Mouse (Mus musculus) urinary bladder, postnatal 10 days (tissue): Measurements from ENCODE around the gene Dgki.

Source experiments
- DNase-seq: peaks from one replicate; pipeline ENCODE4 v3.0.0; 2022; ENCODE audit warnings: low spot score

Dgki gene

DNA sequence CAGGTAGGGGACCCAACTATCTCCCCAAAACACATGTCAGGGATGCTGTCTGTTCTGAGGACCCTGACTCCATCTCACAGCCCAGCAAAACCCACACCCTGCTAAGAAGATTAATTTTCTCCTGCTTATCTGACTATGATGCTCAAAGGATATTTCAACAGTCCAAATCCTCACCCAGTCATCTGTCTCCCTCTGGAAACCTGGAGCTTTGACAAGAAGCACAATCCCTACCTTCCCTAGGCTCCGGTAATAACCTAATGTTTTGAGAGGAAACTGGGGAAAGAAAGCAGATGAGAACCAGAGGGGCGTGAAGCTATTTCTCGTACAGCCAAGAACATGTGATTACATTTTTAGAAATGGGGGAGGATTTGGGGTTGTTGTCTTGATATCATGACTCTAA, 392.8 kb downstream of the Dgki start:
- no peak for DNase-seq

DNA sequence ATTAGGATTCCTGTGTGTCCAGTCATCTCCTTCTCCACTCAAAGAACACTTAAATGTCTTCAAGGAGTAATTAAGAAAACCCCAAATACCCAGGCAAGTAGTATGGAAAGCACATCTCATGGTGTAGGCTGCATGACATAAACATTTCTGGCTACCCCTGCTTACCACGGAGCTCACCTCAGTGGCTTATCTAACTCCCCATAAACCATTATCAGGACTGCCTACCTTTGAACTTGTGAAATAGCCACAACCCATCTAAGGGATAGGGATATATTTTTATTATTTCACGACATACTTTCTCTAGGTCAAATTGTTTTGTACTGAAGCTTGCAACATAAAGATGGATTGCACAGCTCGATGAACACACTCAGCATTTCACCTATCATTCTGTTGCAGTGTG, 394.0 kb downstream of the Dgki start:
- DNase-seq = no peak

DNA sequence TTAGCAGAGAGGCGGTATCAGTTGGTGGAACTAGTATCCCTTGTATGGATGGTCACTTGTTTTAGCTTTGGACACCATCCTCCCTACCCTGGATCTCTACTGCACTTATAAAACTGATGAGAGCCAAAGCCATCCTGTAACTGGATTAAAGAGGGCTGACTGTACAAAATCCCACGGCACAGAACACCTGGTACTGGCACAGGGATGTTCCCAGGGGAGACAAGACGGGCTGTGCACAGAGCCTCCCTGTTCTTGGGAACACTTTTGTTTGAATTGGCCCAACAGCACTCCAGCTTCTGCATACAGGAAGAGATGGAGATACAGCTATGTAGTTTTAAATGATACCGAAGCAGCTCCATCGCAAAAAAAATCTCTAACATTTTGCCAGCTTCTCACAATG, 395.1 kb downstream of the Dgki start:
- DNase-seq = no peak

DNA sequence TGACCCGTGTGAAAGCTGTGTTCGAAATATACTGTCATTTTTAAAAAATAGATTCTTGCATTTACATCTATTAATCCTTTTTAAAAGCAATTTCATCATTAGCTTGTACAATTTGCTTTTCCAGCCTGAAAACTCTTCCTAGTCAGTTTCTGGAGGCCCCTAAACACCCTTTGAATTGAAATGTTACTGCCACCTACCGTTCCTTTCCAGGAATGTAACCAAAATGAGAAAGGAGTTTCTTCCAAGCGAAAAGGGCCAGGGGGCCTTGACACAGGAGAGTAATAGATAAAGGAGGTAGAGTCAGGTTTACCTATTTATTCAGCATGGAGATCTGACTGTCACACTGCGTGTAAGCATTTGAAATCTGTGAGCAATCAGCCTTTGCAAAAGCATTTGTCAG, 396.2 kb downstream of the Dgki start:
- no peak for DNase-seq

DNA sequence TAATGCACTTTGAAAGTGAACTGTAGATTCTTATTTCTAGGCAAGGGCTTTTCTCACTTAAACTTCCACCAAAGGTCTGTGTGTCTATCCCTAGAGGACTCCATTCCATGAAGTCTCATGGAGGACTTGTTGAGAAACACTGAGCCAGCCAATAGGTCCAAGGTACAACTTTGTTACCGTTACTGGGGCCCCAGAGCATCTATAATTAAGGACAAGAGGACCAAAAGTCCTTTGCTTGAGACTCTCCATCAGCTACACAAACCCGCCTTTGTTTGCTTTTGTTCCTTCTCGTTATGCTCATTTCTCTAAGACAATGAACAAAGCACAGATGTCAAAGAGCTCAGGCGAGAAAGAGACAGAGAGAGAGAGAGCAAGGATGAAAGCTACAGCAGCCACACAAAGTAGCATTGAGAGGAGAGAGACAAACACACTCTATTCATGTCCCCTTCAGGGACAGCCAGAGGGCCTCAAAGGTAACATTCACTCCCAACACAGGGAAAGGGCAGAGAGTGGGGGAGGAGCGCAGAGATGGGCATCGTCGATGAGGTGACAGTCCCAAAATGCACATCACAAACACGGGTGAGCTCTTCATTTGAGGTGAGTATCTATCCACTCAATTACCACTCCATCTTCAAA, 396.7 kb downstream of the Dgki start:
- DNase-seq = no peak

DNA sequence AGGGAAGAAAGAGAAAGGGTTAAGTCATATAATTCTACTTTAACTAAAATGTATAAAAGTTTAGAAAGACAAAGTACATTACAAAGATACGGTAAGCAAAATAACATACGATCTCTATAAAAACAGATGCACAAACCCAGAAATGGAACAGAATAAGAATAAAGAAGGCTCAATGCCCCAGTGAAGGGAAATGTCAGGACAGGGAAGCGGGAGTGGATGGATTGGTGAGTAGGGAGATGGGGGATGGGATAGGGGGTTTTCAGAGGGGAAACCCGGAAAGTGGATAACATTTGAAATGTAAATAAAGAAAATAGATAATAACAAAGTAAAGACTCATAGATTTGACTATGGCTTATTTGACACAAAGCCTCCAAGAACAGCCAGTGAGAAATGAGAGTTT, 400.1 kb downstream of the Dgki start:
- no peak for DNase-seq

DNA sequence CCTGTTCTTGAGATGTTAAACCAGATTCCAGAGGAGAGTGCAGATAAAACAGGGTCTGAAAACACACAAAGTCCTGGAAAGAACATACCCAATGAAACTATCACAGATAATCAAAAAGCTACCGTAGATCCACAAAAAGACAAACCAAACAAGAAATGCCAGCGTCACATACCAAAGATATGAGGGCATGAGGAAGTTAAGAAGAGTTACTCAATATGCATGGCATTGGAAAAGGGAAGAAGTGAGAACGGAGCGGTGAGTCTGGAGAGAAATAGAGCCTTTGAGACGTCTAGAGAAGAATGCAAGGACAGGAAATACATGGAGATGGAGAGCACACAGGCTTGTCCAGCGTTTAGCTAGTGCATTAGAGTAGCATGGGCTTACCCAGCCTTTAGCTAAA, 401.6 kb downstream of the Dgki start:
- DNase-seq = no peak

DNA sequence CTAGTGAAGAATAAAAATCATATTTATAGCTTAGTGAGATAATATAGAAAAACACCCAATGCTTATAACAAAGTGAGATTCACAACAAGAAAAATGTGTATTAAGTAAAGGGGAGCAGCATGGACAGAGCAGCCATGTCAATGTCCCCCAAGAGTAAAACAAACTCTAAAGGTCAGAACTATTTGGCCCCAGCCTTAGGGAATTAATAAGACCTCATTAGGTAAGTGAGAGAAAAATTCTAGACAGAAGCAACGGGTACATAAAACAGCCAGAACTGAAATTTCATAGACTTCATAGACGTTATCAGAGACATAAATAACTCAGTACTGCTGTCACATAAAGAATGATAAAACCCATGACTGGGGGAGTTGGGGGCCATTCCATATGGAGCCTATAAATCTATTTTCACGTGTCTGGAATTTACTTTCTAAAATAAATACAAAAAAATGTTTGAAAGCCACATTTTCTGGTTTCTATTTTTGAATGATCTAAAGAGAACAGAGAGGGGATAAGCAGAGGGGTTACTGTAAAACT, 402.3 kb downstream of the Dgki start:
- DNase-seq = no peak

DNA sequence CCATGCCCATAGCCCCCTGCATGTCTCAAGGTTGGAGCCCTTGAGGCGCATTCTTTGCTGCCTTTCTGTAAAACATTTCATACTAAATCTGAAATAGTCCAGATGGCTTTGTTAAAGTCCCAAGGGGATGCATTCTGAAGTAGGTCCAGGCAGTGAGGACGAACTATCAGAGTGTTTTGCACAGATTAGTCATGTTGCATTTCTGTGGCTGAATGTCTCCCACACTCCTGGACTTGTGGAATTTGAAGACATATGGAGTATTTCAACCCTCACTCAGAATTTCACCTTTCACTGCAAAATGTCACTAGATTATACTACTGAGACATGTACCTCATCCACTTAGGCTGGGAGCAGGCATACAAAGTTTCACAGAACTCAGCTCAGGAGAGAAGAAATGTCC, 403.3 kb downstream of the Dgki start:
- no peak for DNase-seq

DNA sequence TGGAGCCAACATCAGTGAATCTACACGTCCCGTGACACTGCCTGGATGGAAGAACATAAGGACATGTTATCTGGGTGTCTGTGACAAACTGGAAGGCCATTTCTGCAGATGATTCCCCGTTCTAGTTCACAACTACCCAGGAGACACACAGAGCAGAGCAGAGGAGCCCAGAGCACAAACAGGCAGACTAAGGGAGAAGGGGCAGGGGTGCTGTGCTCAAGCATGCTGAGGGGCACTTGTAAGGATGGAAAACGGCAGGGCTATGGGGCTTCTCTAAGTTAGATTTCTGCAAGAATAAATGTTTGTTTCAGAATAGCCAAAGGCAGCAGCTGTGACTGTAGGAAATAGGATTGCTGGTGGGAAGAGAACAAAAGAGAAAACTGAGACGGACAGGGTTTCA, 408.2 kb downstream of the Dgki start:
- no peak for DNase-seq

DNA sequence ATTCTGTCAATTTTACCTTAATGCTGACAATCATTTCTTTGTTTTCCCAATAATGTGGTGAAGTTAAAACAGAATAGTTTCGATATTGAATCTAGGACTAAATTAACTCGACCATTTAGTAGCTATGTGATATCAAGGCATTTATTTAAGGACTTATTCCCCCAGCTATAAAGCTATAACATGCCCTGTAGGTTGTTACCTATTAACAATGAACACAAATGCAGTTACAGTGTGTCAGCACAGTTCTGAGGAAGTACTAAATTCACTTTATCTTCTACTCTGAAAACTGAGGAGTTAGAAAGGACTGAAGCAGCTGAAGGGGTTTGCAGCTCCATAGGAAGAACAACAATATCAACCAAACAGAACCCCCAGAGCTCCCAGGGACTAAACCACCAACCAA, 409.2 kb downstream of the Dgki start:
- DNase-seq = no peak

DNA sequence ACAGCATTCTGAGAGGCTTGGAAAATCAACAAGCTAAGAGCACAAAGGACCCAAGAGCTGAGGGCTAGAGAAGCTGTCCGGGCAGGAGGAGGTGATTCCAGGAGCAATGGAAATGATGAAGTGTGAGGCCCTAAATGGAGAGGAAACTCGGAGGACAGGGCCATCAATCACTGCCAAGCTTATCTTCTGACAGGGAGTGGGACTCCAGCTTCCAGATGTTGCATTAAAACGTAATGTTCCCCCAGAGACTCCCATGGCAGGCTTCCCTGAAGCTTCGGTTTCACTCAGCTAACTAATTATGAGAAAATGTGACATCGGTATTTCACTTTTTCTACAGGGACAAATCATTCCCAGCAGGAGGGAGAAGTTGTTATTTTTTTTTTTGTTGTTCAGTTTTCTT, 409.7 kb downstream of the Dgki start:
- DNase-seq = no peak

DNA sequence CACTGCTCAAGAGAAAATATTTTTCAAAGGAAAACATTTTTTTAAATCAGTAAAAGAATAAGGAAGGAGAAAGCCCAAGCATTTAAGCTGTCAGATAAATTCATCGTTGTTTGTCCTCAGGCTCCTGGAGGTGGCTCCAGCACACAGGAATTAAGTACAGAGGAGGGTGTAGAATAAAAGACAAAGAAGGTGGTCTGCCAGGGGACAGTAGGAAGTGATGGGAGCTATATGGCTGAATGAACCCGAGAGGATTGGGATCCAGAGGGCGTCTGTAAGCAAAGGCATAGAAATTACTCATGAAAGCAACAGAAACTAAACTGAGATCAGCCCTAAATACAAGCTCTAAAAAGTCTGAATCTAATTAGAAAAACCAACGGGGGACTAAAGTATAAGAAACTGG, 418.7 kb downstream of the Dgki start:
- no peak for DNase-seq

DNA sequence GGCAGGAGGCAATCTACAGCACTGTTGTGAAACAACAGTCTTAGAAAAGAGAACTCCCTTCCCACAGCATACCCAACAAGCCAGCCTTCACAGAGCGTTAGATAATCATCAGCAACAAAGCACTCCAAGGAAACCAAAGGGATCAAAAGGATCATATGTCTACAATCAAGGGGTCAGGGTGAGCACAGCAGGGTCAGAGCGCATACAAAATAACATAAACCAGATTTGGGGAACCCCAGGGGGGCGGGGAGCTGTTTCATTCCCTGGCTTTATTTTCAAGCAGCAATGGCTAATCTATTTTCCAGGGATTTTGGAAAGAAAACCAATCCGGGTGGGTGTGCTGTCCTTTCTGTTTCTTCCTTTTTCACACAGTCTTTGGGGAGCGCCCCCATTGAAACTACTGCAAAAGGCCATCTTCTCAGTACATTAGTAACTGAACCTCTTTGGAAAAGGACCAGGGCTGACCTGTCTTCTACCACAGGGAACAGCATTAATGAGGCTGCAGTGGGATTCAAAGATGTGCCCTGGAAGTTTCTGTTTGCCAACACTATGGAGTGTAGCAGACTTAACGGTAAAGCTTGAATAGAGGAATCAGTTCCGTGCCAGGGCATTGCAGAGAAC, 419.2 kb downstream of the Dgki start:
- no peak for DNase-seq

DNA sequence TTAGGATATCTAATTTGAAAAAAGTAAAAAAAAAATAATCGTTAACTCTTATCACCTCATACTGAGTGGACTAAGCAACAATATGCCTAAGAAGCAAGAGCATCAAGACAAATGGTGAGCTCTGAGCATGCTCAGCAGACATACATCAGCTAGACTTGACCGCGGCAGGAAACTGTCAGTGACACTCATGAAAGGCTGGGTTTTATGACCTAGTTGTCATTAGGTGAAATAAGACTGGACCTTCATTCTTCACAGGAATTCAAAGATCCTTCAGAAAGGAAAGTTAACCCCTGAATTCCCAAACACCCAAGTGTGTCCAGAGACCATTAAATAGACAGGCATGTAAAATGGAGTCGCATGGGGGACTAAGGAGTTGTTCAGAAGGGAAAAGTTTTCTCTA, 422.6 kb downstream of the Dgki start:
- DNase-seq = no peak

DNA sequence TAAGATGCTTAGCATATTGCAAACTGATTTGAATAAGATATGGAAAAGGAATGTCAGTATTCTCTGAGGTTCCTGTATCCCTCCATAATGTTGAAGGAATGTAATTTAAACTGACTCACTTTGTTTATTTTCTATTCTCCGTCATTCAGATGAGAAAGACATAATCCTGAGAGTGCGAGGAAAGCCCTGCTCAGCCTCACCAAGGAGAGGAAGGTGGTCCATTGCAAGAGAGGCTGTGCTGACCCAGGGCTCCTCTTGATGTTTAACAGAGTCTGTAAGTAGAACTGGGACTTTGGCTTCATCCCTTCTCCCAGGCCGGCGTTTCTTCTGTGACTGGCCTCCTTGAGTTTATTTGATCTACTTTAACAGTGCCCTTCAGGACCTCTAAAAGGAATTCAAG, 423.6 kb downstream of the Dgki start:
- no peak for DNase-seq

DNA sequence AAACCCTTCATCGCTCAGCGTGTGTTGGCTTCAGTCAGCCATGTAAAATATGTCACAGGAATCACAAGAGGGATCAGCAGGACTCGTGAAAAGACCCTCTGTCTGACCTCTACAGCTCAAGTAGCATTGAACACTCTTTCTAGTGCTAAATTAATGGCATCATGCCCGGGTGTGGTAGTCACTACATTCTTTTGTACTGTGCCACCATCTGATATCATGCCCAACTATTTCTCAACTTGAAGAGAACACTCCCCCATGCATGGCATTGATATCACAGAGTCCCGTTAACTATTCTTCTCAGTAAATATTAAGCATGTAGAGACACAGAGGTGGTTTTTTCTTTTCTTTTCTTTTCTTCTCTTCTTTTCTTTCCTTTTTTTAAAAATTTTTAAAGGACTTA, 424.1 kb downstream of the Dgki start:
- DNase-seq = no peak

DNA sequence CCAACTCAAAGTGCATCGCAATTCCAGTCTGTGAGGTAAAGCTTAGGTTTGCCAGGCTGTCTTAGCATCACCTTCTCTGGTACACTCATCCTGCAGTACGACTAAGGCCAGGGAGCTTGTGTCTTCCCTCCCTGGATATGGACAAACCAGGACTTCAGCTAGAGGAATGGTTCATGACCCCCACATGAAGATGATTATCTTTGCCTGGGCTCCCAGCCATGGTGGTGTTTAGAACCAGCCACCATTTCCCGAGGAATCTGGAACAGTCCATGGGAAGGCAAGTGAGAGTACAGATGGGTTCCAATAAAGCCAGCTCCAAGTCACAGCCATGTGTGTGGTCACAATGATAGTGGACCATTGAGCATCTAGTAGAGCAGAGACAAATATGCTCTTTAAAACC, 427.1 kb downstream of the Dgki start:
- DNase-seq = no peak

DNA sequence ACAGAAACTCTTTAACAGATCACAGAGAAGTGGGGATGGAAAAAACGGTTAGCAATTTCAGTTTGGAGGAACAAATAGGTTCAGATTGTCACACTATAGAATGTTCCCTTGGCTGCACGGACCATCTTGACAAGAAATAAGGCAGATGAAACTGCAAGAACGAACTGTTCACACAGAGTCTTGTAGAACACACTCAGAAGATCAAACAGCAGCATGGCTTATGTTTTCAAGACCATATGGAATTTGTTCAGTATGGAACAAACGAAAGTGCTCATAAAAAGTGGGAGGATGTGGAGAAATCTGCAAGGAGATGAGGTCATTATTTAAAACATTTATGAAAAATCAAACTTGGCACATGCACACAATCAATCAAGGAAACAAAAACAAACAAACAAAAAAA, 431.8 kb downstream of the Dgki start:
- no peak for DNase-seq

DNA sequence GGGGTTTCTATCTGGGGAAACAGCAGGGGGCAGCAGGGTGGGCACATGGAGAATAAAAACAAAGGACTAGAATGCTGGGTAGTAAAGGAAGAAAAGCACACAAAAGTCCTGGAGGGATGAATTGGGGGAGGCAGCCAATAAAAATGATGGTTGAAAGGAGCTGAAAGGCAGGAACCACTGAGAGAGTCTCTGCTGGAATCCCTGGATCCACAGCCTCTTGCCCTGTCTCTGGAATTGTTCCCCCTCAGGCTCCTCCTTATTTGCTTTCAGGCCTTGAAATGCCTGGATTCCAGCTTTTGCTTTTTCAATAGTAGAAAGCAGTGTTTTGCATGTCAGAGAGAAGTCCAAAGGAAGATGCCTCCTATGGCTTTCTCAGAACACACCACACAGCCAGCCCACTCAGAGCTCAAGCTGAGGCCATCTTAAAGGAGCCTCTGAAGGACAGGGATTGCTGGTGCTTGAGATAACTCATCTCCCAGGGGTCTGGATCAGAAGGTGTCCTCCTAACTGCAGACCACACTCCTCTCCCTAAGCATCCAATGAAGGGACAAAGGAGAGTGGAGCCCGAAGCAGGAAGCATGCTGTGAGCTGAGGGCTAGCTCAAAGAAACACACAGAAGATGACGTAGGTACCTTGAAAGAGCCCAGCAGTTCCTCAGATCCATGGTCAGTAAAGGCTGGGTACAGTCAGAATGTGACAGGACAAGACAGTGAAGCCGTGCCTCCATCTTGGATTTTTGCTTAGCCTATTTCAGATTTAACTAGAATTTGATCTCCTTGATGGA, 441.5 kb downstream of the Dgki start:
- DNase-seq = no peak

DNA sequence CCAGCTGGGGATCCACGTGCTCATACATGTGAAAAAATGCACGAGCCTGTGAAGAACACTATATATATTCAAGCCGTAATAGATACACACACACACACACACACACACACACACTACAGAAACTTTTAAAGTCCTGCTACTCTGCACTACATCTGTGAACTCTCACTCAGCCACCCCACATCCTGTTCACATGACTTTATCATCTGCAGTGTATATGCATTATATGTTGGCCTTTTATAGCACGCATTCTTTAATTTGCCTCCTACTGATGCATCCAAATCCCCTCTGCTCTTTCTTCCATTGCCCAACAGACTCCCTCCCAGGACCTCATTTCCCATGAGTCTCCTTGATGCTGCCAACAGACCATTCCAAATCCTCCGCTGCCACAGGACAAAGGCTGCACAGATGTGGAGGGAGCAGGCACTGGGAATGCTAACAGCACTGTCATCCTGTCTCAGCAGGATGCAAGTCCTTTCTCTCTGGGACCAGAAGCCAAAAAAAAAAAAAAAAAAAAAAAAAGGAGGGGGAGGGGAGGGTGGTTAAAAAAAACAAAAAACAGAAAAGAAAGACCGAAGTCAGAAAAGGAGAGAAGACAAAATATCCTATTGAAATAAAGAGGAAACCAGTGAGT, 442.2 kb downstream of the Dgki start:
- DNase-seq = no peak

DNA sequence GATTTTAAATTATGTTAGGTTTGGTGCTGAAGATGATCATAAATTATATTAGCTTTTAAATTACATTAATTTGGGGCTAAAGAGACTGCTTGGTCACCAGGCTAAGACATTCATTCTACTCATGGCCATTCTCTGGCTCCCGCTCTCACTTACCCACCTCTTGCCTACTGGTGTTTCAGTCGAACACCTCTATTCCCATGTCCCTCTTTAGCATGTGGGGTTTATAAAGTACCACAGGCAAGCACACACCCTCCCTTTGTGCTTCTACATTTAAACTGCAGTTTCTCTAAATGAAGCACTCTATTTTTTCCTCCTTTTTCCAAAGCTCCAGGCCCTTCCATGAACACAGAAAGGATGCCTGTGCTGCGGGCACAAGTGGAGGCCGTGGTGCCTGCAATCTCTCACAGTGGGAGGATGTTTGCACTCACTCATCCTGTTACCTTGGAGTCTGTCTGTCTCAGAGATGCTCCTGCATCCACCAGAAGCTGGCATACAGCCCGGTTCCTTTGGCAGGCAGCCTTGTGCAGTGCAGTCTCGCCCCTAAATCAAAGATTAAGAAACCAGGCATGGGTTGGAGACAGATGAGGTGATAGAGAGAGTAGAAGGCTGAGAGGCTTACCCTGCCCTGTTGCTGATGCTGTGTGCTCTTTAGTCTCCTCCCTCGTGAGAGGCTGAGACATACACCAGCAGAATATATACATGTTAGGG, 449.4 kb downstream of the Dgki start:
- peak; percentile 20 for DNase-seq
